Comparison of ENCODE assay signal across 17 mouse cellular contexts in the genomic region with DNA sequence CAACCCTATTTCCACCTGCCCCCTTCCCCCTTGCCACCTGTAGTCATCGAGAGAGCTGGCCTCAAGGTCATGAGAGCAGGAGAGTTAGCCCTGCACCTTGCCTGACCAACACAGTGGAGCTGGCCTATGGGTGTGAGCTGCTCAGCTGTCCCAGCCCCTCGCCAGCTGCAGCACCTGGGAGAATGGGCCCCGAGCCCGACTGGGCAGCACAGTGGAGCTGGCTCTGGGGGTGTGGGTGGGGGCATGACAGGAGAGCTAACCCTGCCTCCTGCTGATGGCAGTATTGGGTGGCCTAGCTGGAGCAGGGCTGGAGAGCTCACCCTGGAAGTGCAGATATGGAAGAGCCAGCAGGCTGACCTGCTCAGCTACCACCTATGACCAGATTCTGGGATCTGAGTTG. TPM values are rescaled to one million over a fixed set of nuclear protein-coding genes. Genes with fewer than 3 reads are reported as not detected.
DNase-seq lines count a peak whose midpoint lies in the region; ATAC-seq and TF ChIP-seq lines count a peak whose summit lies in the region.
"Had no signal": no experiment of that assay in that cellular context is flagged by ENCODE, and none has a peak within 500 bp of the region (broad histone marks: within the 10 kb centered on the region; RNA-seq: fewer than 3 reads in every experiment).

No protein-coding gene starts in this region.

- no peak for DNase-seq in liver, embryonic 11.5 days (ENCODE audit: low spot score)
- DNase-seq in gastrocnemius, adult 2 months: peak; percentile 90
- DNase-seq in gastrocnemius, postnatal 25 days: peak; percentile 80
- no peak for DNase-seq in right cerebral cortex, adult 18-20 months
- DNase-seq in hindbrain, embryonic 14.5 days (ENCODE audit: low spot score): no peak
- no peak for DNase-seq in urinary bladder, postnatal 25 days (ENCODE audit: low spot score)
- DNase-seq: adrenal gland, adult 2 months; adrenal gland, postnatal 25 days; cerebellum, adult 9-10 months; cerebellum, postnatal 25 days; heart, adult 18-20 months had no signal

- no peak overlapping the region for H3K27ac ChIP-seq in liver, embryonic 12.5 days
- H3K27ac ChIP-seq in liver, embryonic 11.5 days (ENCODE audit: low read depth, low read length): no peak overlapping the region
- 0 out of 2 replicates have a peak overlapping the region, but pooled peaks have one; percentile 89 for H3K27ac ChIP-seq in bone marrow macrophage, adult 2 months (ENCODE audit: insufficient read depth, low read depth, low read length)
- peak overlapping the region; percentile 17; the same call in 1 of the 2 replicates for H3K27ac ChIP-seq in gastrocnemius, adult 2 months
- no peak overlapping the region for H3K27ac ChIP-seq in hindbrain, embryonic 14.5 days
- H3K27ac ChIP-seq: embryonic facial prominence, embryonic 12.5 days; forebrain, embryonic 15.5 days; heart, embryonic 10.5 days; hindbrain, postnatal 0 days had no signal

- intact Hi-C loops in gastrocnemius, adult 2 months (cut with DNase I): no loop called here

- H3K4me2 ChIP-seq in liver, embryonic 12.5 days: no peak overlapping the region
- H3K4me2 ChIP-seq in liver, embryonic 11.5 days: no peak overlapping the region
- no peak overlapping the region for H3K4me2 ChIP-seq in hindbrain, embryonic 14.5 days (replicated peaks)
- H3K4me2 ChIP-seq: embryonic facial prominence, embryonic 12.5 days; forebrain, embryonic 15.5 days had no signal

- no peaks in the 10 kb centered on the region for H3K27me3 ChIP-seq in liver, embryonic 12.5 days (replicated peaks)
- H3K27me3 ChIP-seq in liver, embryonic 11.5 days (replicated peaks; ENCODE audit: control insufficient read depth, insufficient read depth, low read length): no peaks in the 10 kb centered on the region
- no peaks in the 10 kb centered on the region for H3K27me3 ChIP-seq in hindbrain, embryonic 14.5 days (ENCODE audit: control insufficient read depth, insufficient read depth, low read length)
- H3K27me3 ChIP-seq: embryonic facial prominence, embryonic 12.5 days; forebrain, embryonic 15.5 days had no signal

- no peak for TF ChIP-seq POLR2A in bone marrow macrophage, adult 2 months (IDR thresholded peaks at IDR 0.05; ENCODE audit: borderline replicate concordance, low read depth, low read length)

- H3K4me1 ChIP-seq in liver, embryonic 12.5 days: 0 out of 2 replicates have a peak, but pooled peaks cover 5% of the 10 kb centered on the region
- H3K4me1 ChIP-seq in liver, embryonic 11.5 days (replicated peaks; ENCODE audit: control insufficient read depth, insufficient read depth, low read length): peaks cover 3% of the 10 kb centered on the region; the same call in 1 of the 2 replicates
- H3K4me1 ChIP-seq in bone marrow macrophage, adult 2 months (ENCODE audit: control insufficient read depth, insufficient read depth, low read length): peaks cover 43% of the 10 kb centered on the region
- H3K4me1 ChIP-seq in hindbrain, embryonic 14.5 days (replicated peaks; ENCODE audit: control insufficient read depth, insufficient read depth, low read length): no peaks in the 10 kb centered on the region
- H3K4me1 ChIP-seq: embryonic facial prominence, embryonic 12.5 days had no signal

- whole genome bisulfite sequencing in liver, embryonic 12.5 days (ENCODE audit: insufficient replicate concordance): 65% methylated on average over 4 of the region's 4 CpGs
- 86% methylated on average over 4 of the region's 4 CpGs for WGBS in liver, embryonic 11.5 days
- WGBS in hindbrain, embryonic 14.5 days: 90% methylated on average over 4 of the region's 4 CpGs

- peaks cover 78% of the 10 kb centered on the region for H3K36me3 ChIP-seq in liver, embryonic 12.5 days
- peaks cover 8% of the 10 kb centered on the region; the same call in 1 of the 2 replicates for H3K36me3 ChIP-seq in liver, embryonic 11.5 days (ENCODE audit: control insufficient read depth, insufficient read depth, low read length)
- H3K36me3 ChIP-seq in hindbrain, embryonic 14.5 days (replicated peaks; ENCODE audit: control insufficient read depth, insufficient read depth): peaks cover 81% of the 10 kb centered on the region

- H3K9me3 ChIP-seq in liver, embryonic 12.5 days (replicated peaks): no peaks in the 10 kb centered on the region
- H3K9me3 ChIP-seq in liver, embryonic 11.5 days (ENCODE audit: control insufficient read depth, low read length): no peaks in the 10 kb centered on the region
- H3K9me3 ChIP-seq in hindbrain, embryonic 14.5 days (ENCODE audit: control insufficient read depth, low read length): no peaks in the 10 kb centered on the region
- H3K9me3 ChIP-seq: embryonic facial prominence, embryonic 12.5 days; forebrain, embryonic 15.5 days; heart, embryonic 10.5 days had no signal

- ATAC-seq in liver, embryonic 12.5 days: 0 out of 2 replicates have a peak, but pooled peaks have one; percentile 27
- ATAC-seq in liver, embryonic 11.5 days (replicated peaks; ENCODE audit: low FRiP score): no peak
- no peak for ATAC-seq in hindbrain, embryonic 14.5 days (ENCODE audit: low FRiP score)
- ATAC-seq: forebrain, embryonic 15.5 days; hindbrain, postnatal 0 days had no signal

- no peak overlapping the region for H3K9ac ChIP-seq in liver, embryonic 12.5 days
- H3K9ac ChIP-seq in liver, embryonic 11.5 days (ENCODE audit: low read depth, low read length): no peak overlapping the region
- H3K9ac ChIP-seq in hindbrain, embryonic 14.5 days: no peak overlapping the region
- H3K9ac ChIP-seq: embryonic facial prominence, embryonic 12.5 days; forebrain, embryonic 15.5 days had no signal

- no peak for TF ChIP-seq CTCF in bone marrow macrophage, adult 2 months (IDR thresholded peaks at IDR 0.05; ENCODE audit: low read depth, low read length)
- TF ChIP-seq CTCF in gastrocnemius, adult 2 months (IDR thresholded peaks at IDR 0.05): peak; percentile 16; the same call in 1 of the 2 replicates

- H3K4me3 ChIP-seq in liver, embryonic 12.5 days: no peak overlapping the region
- no peak overlapping the region for H3K4me3 ChIP-seq in liver, embryonic 11.5 days (ENCODE audit: low read depth, low read length)
- no peak overlapping the region for H3K4me3 ChIP-seq in bone marrow macrophage, adult 2 months (ENCODE audit: insufficient read depth, low read length)
- no peak overlapping the region for H3K4me3 ChIP-seq in gastrocnemius, adult 2 months
- H3K4me3 ChIP-seq in hindbrain, embryonic 14.5 days (replicated peaks; ENCODE audit: low read length): no peak overlapping the region
- H3K4me3 ChIP-seq: embryonic facial prominence, embryonic 12.5 days; forebrain, embryonic 15.5 days; heart, embryonic 10.5 days had no signal

RNA-seq across cellular contexts. Expression of a gene that starts 19.5 kb away (rescaled TPM):
- polyA plus RNA-seq in liver, embryonic 12.5 days (2016; fragmentation: Nextera tagmentation; extraction: Ambion mirVana): 28.2 and 30.4 TPM in 2 replicates
- polyA plus RNA-seq in liver, embryonic 11.5 days (2014; fragmentation: Nextera tagmentation; extraction: Ambion mirVana): 43.4 and 44.7 TPM in 2 replicates
- polyA plus RNA-seq in bone marrow macrophage, adult 2 months (2012; ENCODE audit: insufficient read depth, insufficient read length, missing spikeins): 61.5 and 63.2 TPM in 2 replicates
- total RNA-seq in gastrocnemius, adult 2 months (2021): 10 to 100 TPM; 17.8 to 20.6 TPM
- 10 to 100 TPM; 14.3 to 14.5 TPM for total RNA-seq in gastrocnemius, postnatal 25 days (2021)
- 68.8 and 69.2 TPM in 2 replicates for polyA plus RNA-seq in hindbrain, embryonic 14.5 days (2014; fragmentation: Nextera tagmentation; extraction: Ambion mirVana)

RNA-seq across cellular contexts. Expression of a gene that starts 28.4 kb away (rescaled TPM):
- polyA plus RNA-seq in liver, embryonic 12.5 days (2016; fragmentation: Nextera tagmentation; extraction: Ambion mirVana): 12.1 and 14.8 TPM in 2 replicates
- 22.0 and 22.8 TPM in 2 replicates for polyA plus RNA-seq in liver, embryonic 11.5 days (2014; fragmentation: Nextera tagmentation; extraction: Ambion mirVana)
- 46.8 and 46.9 TPM in 2 replicates for polyA plus RNA-seq in bone marrow macrophage, adult 2 months (2012; ENCODE audit: insufficient read depth, insufficient read length, missing spikeins)
- 10 to 100 TPM; 16.4 to 18.0 TPM for total RNA-seq in gastrocnemius, adult 2 months (2021)
- total RNA-seq in gastrocnemius, postnatal 25 days (2021): 10 to 100 TPM; 22.2 to 29.7 TPM
- 43.6 and 52.2 TPM in 2 replicates for polyA plus RNA-seq in hindbrain, embryonic 14.5 days (2014; fragmentation: Nextera tagmentation; extraction: Ambion mirVana)

RNA-seq across cellular contexts. Expression of a gene that starts 48.8 kb away (rescaled TPM):
- 5.7 and 6.7 TPM in 2 replicates for polyA plus RNA-seq in liver, embryonic 12.5 days (2016; fragmentation: Nextera tagmentation; extraction: Ambion mirVana)
- polyA plus RNA-seq in liver, embryonic 11.5 days (2014; fragmentation: Nextera tagmentation; extraction: Ambion mirVana): 7.6 and 9.1 TPM in 2 replicates
- 4.6 and 4.7 TPM in 2 replicates for polyA plus RNA-seq in bone marrow macrophage, adult 2 months (2012; ENCODE audit: insufficient read depth, insufficient read length, missing spikeins)
- total RNA-seq in gastrocnemius, adult 2 months (2021): under 1 TPM; 0.31 to 0.47 TPM
- 1 to 10 TPM in 1 of 2 experiments, under 1 TPM in 1; 0.72 to 5.6 TPM for total RNA-seq in gastrocnemius, postnatal 25 days (2021)
- 2.6 and 3.3 TPM in 2 replicates for polyA plus RNA-seq in hindbrain, embryonic 14.5 days (2014; fragmentation: Nextera tagmentation; extraction: Ambion mirVana)
- total RNA-seq: adrenal gland, postnatal 25 days had no signal

Comparison
In these comparisons a context has a peak if more than half of its experiments do, and no peak if none do; other contexts are left out.
1. H3K27ac ChIP-seq: peak in bone marrow macrophage, adult 2 months (single experiment) and gastrocnemius, adult 2 months (single experiment); none in liver, embryonic 12.5 days (single experiment), liver, embryonic 11.5 days (single experiment) and hindbrain, embryonic 14.5 days (single experiment).
2. DNase-seq: peak in gastrocnemius, adult 2 months (single experiment) and gastrocnemius, postnatal 25 days (single experiment); none in liver, embryonic 11.5 days (single experiment), right cerebral cortex, adult 18-20 months (single experiment), hindbrain, embryonic 14.5 days (single experiment) and urinary bladder, postnatal 25 days (single experiment).